Mouse (Mus musculus) limb, embryonic 14.5 days (tissue): ENCODE measurements around the gene Sds. TPM values are rescaled to one million over a fixed set of nuclear protein-coding genes. Genes with fewer than 3 reads are reported as not detected.

Experiments
- ATAC-seq: fragments of 200-750 bp; cut with Nextera tagmentation; 2 replicates; pipeline ENCODE4 v1.8.0; 2017; ENCODE audit warnings: low read depth, moderate number of reproducible peaks, moderate TSS enrichment; ENCODE audit not compliant: low FRiP score
- DNase-seq: peaks from one replicate; pipeline ENCODE4 v3.0.0-alpha.2; 2015; ENCODE audit warnings: low spot score
- H3K27ac ChIP-seq: fragments of 300-500 bp; sonication (generic); replicated peaks from 2 replicates; pipeline ENCODE4 v1.5.1; 2014; ENCODE audit warnings: low read depth, mild to moderate bottlenecking, low read length, moderate library complexity, mixed read lengths
- H3K27me3 ChIP-seq: fragments of 300-500 bp; sonication (generic); 2 replicates; pipeline ENCODE4 v1.6.1; 2014; ENCODE audit warnings: low read length, mixed read lengths; ENCODE audit not compliant: control insufficient read depth, insufficient read depth
- H3K36me3 ChIP-seq: fragments of 300-500 bp; sonication (generic); 2 replicates; pipeline ENCODE4 v1.6.1; 2014; ENCODE audit warnings: mild to moderate bottlenecking, low read length, moderate library complexity, mixed read lengths; ENCODE audit not compliant: control insufficient read depth, insufficient read depth
- H3K4me1 ChIP-seq: fragments of 300-500 bp; sonication (generic); 2 replicates; pipeline ENCODE4 v1.6.1; 2014; ENCODE audit warnings: antibody characterized with exemption, low read length, mixed read lengths; ENCODE audit not compliant: control insufficient read depth, insufficient read depth
- H3K4me2 ChIP-seq: fragments of 300-500 bp; sonication (generic); replicated peaks from 2 replicates; pipeline ENCODE4 v1.6.1; 2014; ENCODE audit warnings: low read depth, mild to moderate bottlenecking, low read length, moderate library complexity; ENCODE audit not compliant: severe bottlenecking
- H3K4me3 ChIP-seq: fragments of 300-500 bp; sonication (generic); replicated peaks from 2 replicates; pipeline ENCODE4 v1.5.1; 2014; ENCODE audit warnings: low read length
- H3K9ac ChIP-seq: fragments of 300-500 bp; sonication (generic); 2 replicates; pipeline ENCODE4 v1.6.1; 2014; ENCODE audit warnings: mild to moderate bottlenecking, low read depth, low read length, moderate library complexity; ENCODE audit not compliant: severe bottlenecking
- H3K9me3 ChIP-seq: fragments of 300-500 bp; sonication (generic); 2 replicates; pipeline ENCODE4 v1.6.1; 2016; ENCODE audit warnings: low read length; ENCODE audit not compliant: control insufficient read depth
- POLR2A ChIP-seq: fragments of 200-500 bp; IDR thresholded peaks from 2 replicates; pipeline ENCODE4 v1.8.0; 2012; ENCODE audit warnings: inconsistent platforms, mild to moderate bottlenecking, moderate library complexity, borderline replicate concordance; ENCODE audit not compliant: insufficient read depth, insufficient read length; ENCODE audit errors: extremely low read depth
- whole genome bisulfite sequencing: fragments of 180-500 bp; shearing (Covaris S2); extraction: QIAGEN DNeasy Blood & Tissue Kit; methylation state at CpG from one replicate; pipeline ENCODE4 v1.1.7; 2014; 5-methylcytosine and 5-hydroxymethylcytosine counted together
- polyA plus RNA-seq, 2 experiments: library from polyadenylated mRNA; depleted of rRNA in 1 of 2; stranded (reverse) in 1 of 2; unstranded in 1 of 2; fragments of >200 nt; fragmentation: Nextera tagmentation in 1 of 2; extraction: Ambion mirVana in 1 of 2; gene quantifications; 2 replicates each; pipeline versions ENCODE4 v1.2.1 to v1.2.3; 2012 to 2014

Gene Sds
- polyA plus RNA-seq, 2 experiments = 0.10 TPM; not detected in 1

DNA sequence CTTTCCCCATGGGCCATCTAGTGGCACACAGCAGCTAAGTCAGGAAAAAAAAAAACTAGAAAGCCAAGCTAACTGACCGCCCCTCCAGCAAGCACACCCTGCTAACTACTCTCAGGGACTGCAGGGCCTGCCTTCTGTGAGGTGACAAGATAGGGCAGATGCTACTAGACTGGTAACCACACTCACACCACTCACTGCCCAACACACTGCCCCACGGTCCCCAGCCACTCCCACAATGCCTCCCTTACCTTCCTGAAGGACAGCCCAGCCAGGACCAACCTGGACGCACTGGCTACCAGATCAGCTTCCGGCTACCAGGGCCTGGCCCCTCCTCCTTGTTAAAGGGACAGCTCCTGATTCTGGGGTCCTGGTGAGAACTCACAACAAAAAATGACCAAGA lies 9.3 kb upstream of the Sds start:
- H3K9me3 ChIP-seq = 0 out of 2 replicates have a peak, but pooled peaks cover 5% of the 10 kb centered on the region
- H3K36me3 ChIP-seq = no peaks in the 10 kb centered on the region
- 0 out of 2 replicates have a peak, but pooled peaks cover 3% of the 10 kb centered on the region for H3K27me3 ChIP-seq
- H3K9ac ChIP-seq = no peak overlapping the region
- H3K4me1 ChIP-seq = no peaks in the 10 kb centered on the region
- DNase-seq = no peak
- no peak overlapping the region for H3K4me2 ChIP-seq
- no peak overlapping the region for H3K4me3 ChIP-seq
- no peak for TF ChIP-seq POLR2A
- no peak overlapping the region for H3K27ac ChIP-seq
- WGBS = 2% methylated on average over 4 of the region's 4 CpGs
- no peak for ATAC-seq

DNA sequence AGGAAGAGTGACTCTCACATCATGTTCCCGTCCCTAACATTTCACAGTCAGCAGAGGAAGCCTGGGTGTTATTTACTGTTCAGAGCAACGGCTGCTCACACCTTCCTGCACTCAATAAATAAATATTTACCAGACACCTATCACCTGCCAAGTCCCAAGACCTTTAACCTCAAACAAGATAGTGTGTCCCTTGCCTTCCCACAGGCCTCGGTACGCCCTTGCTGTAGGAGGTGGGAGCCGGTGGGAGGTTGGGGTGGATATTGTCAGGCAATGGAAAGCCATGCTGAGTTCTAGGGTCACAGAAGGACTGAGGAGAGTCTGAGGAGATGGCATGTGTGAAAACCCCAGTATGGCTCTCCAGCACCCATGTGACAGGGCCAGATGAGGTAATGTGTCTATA lies 8.0 kb upstream of the Sds start:
- H3K4me1 ChIP-seq = no peaks in the 10 kb centered on the region
- WGBS = 69% methylated on average over 5 of the region's 5 CpGs
- no peak overlapping the region for H3K4me2 ChIP-seq
- no peak overlapping the region for H3K4me3 ChIP-seq
- no peak overlapping the region for H3K27ac ChIP-seq
- H3K9me3 ChIP-seq = 0 out of 2 replicates have a peak, but pooled peaks cover 5% of the 10 kb centered on the region
- DNase-seq (no peak), ATAC-seq (no peak)
- TF ChIP-seq POLR2A = no peak
- 0 out of 2 replicates have a peak, but pooled peaks cover 3% of the 10 kb centered on the region for H3K27me3 ChIP-seq
- H3K36me3 ChIP-seq = no peaks in the 10 kb centered on the region
- no peak overlapping the region for H3K9ac ChIP-seq

DNA sequence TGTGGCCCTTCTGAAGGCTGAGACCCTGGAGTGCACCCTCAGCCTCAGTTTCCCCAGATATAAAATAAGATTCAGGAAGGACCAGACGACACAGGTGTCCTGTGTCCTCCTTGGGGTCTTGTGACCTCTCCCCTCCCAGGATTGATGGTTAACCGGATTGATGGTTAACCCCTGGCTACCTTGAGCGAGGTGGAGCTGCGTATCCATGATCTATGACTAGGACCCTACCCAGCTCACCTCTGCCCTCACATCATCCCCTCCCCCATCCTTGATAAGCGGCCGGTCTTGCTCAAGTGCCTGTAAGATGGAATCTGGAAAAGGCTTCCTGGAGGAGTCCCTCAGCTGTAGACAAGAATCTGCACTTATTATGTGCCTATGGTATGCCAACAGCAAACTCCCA lies 7.5 kb upstream of the Sds start:
- 0 out of 2 replicates have a peak, but pooled peaks cover 5% of the 10 kb centered on the region for H3K9me3 ChIP-seq
- H3K4me1 ChIP-seq = no peaks in the 10 kb centered on the region
- TF ChIP-seq POLR2A = no peak
- no peaks in the 10 kb centered on the region for H3K27me3 ChIP-seq
- DNase-seq (no peak), ATAC-seq (no peak)
- 88% methylated on average over 6 of the region's 6 CpGs for WGBS
- H3K4me3 ChIP-seq = no peak overlapping the region
- H3K27ac ChIP-seq = no peak overlapping the region
- no peak overlapping the region for H3K9ac ChIP-seq
- no peak overlapping the region for H3K4me2 ChIP-seq
- no peaks in the 10 kb centered on the region for H3K36me3 ChIP-seq

DNA sequence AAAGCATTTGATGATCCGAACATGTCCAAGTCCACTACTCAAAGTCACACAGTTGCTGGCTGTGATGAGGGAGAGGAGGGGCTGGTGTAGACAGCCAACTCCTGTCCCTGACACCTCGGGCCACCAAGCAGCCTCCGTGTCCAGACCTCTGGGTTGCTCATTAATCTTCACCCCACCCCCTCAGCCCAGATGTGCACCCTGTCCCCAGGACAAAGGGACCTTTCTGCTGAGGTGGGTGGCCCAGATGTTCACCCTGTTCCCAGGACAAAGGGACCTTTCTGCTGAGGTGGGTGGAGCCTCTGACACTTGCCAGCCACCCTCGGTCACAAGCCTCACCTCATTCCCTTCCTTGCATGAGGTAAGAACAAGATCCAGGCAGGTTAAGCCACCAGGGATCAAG lies 4.8 kb upstream of the Sds start:
- WGBS = 44% methylated on average over 4 of the region's 4 CpGs
- Histone ChIP-seq H3K27ac (no peak overlapping the region), H3K9ac (no peak overlapping the region), H3K27me3 (no peaks in the 10 kb centered on the region), H3K4me3 (no peak overlapping the region), H3K4me1 (no peaks in the 10 kb centered on the region), H3K4me2 (no peak overlapping the region), H3K9me3 (no peaks in the 10 kb centered on the region), H3K36me3 (no peaks in the 10 kb centered on the region)
- ATAC-seq (no peak), DNase-seq (no peak)
- TF ChIP-seq POLR2A = no peak

DNA sequence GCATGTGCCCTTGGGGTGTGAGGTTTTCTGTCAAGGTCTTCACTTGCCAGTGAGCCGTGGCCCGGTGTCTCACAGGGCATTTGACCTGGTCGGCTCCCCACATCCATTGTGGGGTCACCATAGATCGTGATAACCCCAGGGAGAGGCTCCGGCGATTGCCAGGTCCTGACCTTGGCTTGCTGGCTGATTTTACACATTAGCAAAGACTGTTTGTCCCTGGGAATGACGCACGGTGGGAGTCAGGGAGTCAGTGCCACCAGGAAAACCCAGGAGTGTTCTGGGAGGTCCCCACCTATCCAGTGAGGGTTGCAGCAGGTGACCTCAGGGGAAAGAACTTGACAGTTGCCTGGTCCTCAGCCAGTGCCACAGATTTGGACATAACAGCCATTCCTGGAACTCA lies 3.6 kb upstream of the Sds start, which contains the start of gene Sdsl:
Sdsl (minus strand) TSS at position 41 of the 400 bp plus-strand sequence.
- H3K4me3 ChIP-seq = no peak within 1 kb of the TSS
- H3K9ac ChIP-seq = no peak within 1 kb of the TSS
- no peak for ATAC-seq
- no peaks in the 10 kb centered on the region for H3K9me3 ChIP-seq
- no peak for DNase-seq
- no peaks in the 10 kb centered on the region for H3K36me3 ChIP-seq
- no peak within 1 kb of the TSS for H3K27ac ChIP-seq
- no peak within 1 kb of the TSS for H3K4me2 ChIP-seq
- no peaks in the 10 kb centered on the region for H3K27me3 ChIP-seq
- TF ChIP-seq POLR2A = no peak
- 71% methylated on average over 8 of the region's 8 CpGs for WGBS
- H3K4me1 ChIP-seq = no peaks in the 10 kb centered on the region

DNA sequence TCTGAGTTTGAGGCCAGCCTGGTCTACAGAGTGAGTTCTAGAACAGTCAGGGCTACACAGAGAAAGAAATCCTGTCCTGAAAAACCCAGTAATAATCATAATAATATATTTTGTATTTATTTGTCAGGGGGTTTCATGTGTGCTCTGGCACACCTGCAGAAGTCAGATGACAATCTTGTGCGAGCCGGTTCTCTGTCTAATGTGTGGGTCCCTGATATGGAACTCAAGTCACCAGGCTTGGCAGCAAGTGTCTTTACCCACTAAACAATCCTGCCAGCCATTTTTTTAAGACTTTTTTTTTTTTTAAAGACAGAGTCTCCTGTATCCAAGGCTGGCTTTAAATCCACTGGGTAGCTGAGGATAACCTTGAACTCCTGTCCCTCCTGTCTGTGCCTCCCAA lies 3.0 kb upstream of the Sds start:
- WGBS = 91% methylated on average over 2 of the region's 2 CpGs
- H3K4me3 ChIP-seq = no peak overlapping the region
- H3K9me3 ChIP-seq = no peaks in the 10 kb centered on the region
- H3K36me3 ChIP-seq = no peaks in the 10 kb centered on the region
- H3K9ac ChIP-seq = no peak overlapping the region
- no peaks in the 10 kb centered on the region for H3K27me3 ChIP-seq
- DNase-seq (no peak), ATAC-seq (no peak)
- no peak overlapping the region for H3K27ac ChIP-seq
- no peaks in the 10 kb centered on the region for H3K4me1 ChIP-seq
- no peak for TF ChIP-seq POLR2A
- no peak overlapping the region for H3K4me2 ChIP-seq
